Mouse (Mus musculus): Measurements from ENCODE around the gene Ccdc154. TPM values are rescaled to one million over a fixed set of nuclear protein-coding genes. Genes with fewer than 3 reads are reported as not detected.

Ccdc154 gene
- polyA plus RNA-seq, 1 experiment, result 0.21 TPM

DNA sequence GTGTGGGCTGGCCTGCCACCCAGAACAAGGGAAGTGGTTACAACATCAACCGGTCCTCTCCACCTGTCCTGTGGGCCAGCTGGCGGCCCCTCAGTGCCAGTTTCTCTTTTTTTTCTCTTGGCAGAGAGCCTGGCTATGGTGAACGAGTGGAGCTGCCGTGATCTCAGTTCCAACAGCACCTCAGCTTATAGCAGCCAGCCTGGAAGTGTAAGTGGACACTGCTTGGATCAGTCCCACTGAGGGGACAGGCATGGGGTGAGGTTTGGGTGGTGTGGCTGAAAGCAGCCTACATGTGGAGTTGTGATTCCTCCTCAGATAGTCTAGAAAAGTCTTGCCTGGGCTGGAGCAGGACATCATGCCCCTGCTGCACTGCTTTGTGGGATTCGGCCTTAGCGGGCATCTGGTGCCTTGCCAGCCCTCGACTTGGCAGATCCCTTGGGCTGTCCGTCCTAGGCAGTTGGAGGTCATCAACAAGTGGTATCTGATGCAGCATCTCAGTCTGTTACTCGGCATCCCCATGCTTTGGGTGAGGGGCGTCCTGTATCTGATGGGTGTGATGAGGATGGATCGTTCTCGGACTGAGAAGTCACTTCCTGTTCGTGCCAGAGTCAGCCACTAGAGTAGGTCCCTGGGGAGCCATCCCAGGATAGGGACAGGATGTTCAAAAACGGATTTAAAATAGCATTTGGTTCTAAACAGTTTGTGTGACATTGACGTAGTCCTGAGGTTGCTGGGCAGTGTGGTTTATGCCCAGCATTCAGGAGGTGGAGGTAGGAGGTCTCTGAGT is 48.6 kb downstream of the Ccdc154 start:
- no peak overlapping the region for H3K27ac ChIP-seq (ENCODE audit: insufficient read depth, low read length)
- H3K4me1 ChIP-seq (ENCODE audit: control insufficient read depth, insufficient read depth, low read length), result no peaks in the 10 kb centered on the region
- TF ChIP-seq POLR2A (IDR thresholded peaks at IDR 0.05; ENCODE audit: low read depth, low read length) (no peak), CTCF (IDR thresholded peaks at IDR 0.05; ENCODE audit: borderline replicate concordance, insufficient read depth, low read length) (no peak)
- no peak overlapping the region for H3K4me3 ChIP-seq (ENCODE audit: insufficient read depth, low read length)

- no peak overlapping the region for H3K27ac ChIP-seq (ENCODE audit: insufficient read depth, low read length)
- no peak overlapping the region for H3K4me3 ChIP-seq (ENCODE audit: insufficient read depth, low read length)
- no peaks in the 10 kb centered on the region for H3K4me1 ChIP-seq (ENCODE audit: control insufficient read depth, insufficient read depth, low read length)
- TF ChIP-seq POLR2A (IDR thresholded peaks at IDR 0.05; ENCODE audit: low read depth, low read length) (no peak), CTCF (IDR thresholded peaks at IDR 0.05; ENCODE audit: borderline replicate concordance, insufficient read depth, low read length) (no peak)
These were observed 49.4 kb downstream of the Ccdc154 start for GRCm38 (mm10) chr17:25211705-25212104.

DNA sequence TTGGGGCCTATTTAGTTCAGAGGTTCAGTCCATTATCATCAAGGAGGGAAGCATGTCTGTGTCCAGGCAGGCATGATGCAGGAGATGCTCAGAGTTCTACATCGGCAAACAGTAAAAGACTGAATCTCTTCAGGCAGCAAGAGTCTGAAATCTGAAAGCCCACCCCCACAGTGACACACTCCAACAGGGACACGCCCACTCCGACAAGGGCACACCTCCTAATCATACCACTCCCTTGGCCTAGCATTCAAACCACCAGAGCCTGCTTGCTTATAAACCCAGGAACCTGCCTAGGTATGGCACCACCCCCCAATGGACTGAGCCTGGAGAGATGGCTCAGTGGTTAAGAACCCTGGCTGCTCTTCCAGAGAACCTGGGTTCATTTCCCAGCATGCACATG is 53.2 kb downstream of the Ccdc154 start:
- TF ChIP-seq CTCF (IDR thresholded peaks at IDR 0.05; ENCODE audit: borderline replicate concordance, insufficient read depth, low read length), result no peak
- no peak for TF ChIP-seq POLR2A (IDR thresholded peaks at IDR 0.05; ENCODE audit: low read depth, low read length)
- no peak overlapping the region for H3K4me3 ChIP-seq (ENCODE audit: insufficient read depth, low read length)
- H3K27ac ChIP-seq (ENCODE audit: insufficient read depth, low read length), result no peak overlapping the region
- H3K4me1 ChIP-seq (ENCODE audit: control insufficient read depth, insufficient read depth, low read length), result no peaks in the 10 kb centered on the region

DNA sequence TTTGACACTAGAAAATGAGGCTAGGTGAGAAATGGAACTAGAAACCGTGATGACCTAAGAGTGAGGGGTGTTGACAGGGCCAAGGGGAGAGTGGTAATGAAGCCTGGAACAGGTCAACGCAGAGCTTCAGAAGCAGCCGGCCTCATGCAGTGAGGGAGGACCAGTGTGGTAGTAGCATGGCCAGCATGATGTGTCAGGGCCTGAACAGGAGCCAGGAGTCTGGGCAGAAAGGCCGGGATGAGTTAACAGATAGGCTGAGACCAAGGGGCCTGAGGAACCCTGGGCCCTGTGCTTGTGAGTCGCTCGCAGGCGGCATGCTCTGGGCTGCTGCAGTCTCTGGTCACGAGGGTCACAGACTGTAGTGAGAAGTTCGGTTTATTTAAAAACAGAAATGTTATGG is 56.7 kb downstream of the Ccdc154 start:
- TF ChIP-seq POLR2A (IDR thresholded peaks at IDR 0.05; ENCODE audit: low read depth, low read length), result no peak
- TF ChIP-seq CTCF (IDR thresholded peaks at IDR 0.05; ENCODE audit: borderline replicate concordance, insufficient read depth, low read length), result no peak
- no peak overlapping the region for H3K27ac ChIP-seq (ENCODE audit: insufficient read depth, low read length)
- no peak overlapping the region for H3K4me3 ChIP-seq (ENCODE audit: insufficient read depth, low read length)

DNA sequence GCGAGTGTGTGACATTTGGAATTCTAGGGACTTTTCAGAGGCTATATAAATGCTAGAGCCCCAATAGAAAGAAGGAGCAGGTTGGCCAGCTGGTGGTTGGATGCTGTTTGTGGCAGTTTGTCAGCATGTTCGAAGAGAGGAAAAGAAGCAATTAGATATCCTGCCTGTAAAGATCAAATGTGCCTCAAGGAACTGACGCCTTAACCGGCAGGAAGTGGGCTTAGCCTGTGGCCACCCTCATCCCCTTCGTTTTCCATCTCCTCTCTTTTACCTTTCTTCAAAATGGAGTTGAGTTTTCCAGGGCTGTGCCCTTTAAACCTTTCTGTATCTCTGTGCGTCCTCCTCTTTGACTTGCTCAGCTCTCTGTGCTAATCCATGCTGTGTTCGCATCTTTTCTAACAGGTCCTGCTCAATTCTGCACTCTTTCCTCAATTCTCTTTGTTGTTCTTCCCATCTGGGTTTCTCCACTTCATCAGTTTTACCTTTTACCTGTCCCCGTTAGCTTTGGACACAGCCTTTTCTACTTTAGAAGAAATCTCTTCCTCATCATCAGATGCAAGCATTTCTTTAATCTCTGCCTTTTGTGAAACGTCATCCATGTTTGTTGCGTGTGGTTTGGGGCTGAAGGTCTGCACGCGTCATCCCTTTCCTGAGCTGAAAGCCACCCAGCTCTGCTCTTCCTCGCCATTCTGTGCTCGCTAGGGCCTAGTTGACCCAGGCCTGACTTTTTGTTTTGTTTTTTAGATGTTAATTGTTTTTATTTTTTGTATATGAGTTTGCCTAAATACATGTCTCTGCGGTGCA is 57.4 kb downstream of the Ccdc154 start:
- TF ChIP-seq CTCF (IDR thresholded peaks at IDR 0.05; ENCODE audit: borderline replicate concordance, insufficient read depth, low read length) (no peak), POLR2A (IDR thresholded peaks at IDR 0.05; ENCODE audit: low read depth, low read length) (no peak)
- no peak overlapping the region for H3K4me3 ChIP-seq (ENCODE audit: insufficient read depth, low read length)
- no peak overlapping the region for H3K27ac ChIP-seq (ENCODE audit: insufficient read depth, low read length)
- H3K4me1 ChIP-seq (ENCODE audit: control insufficient read depth, insufficient read depth, low read length), result peaks cover 18% of the 10 kb centered on the region

More for the DNA sequence above, 56.7 kb downstream of the Ccdc154 start:
- peaks cover 18% of the 10 kb centered on the region for H3K4me1 ChIP-seq (ENCODE audit: control insufficient read depth, insufficient read depth, low read length)

- no peak for TF ChIP-seq POLR2A (IDR thresholded peaks at IDR 0.05; ENCODE audit: low read depth, low read length)
- TF ChIP-seq CTCF (IDR thresholded peaks at IDR 0.05; ENCODE audit: borderline replicate concordance, insufficient read depth, low read length), result no peak
- Histone ChIP-seq H3K4me3 (ENCODE audit: insufficient read depth, low read length) (no peak overlapping the region), H3K27ac (ENCODE audit: insufficient read depth, low read length) (no peak overlapping the region), H3K4me1 (ENCODE audit: control insufficient read depth, insufficient read depth, low read length) (peaks cover 18% of the 10 kb centered on the region)
These were observed 58.5 kb downstream of the Ccdc154 start for GRCm38 (mm10) chr17:25220746-25221145.

Other genes with a start within 250 kb of the Ccdc154 start
- 61.9 and 72.0 TPM in 2 replicates for gene Mapk8ip3, start 225.5 kb upstream of the Ccdc154 start, polyA plus RNA-seq (2011; ENCODE audit: insufficient read length, low read depth, missing spikeins)
- 90.5 and 109 TPM in 2 replicates for gene Jpt2, start 201.8 kb upstream of the Ccdc154 start, polyA plus RNA-seq (2011; ENCODE audit: insufficient read length, low read depth, missing spikeins)
- gene Cramp1l, start 146.7 kb upstream of the Ccdc154 start, polyA plus RNA-seq (2011; ENCODE audit: insufficient read length, low read depth, missing spikeins), result 14.3 and 14.5 TPM in 2 replicates
- gene Ift140, start 146.4 kb upstream of the Ccdc154 start, polyA plus RNA-seq (2011; ENCODE audit: insufficient read length, low read depth, missing spikeins), result 13.1 and 17.8 TPM in 2 replicates
- gene Tmem204, start 78.9 kb upstream of the Ccdc154 start, polyA plus RNA-seq (2011; ENCODE audit: insufficient read length, low read depth, missing spikeins), result 0.63 and 1.0 TPM in 2 replicates
- 9.5 and 18.7 TPM in 2 replicates for gene Telo2, start 46.5 kb upstream of the Ccdc154 start, polyA plus RNA-seq (2011; ENCODE audit: insufficient read length, low read depth, missing spikeins)
- not detected in 2 replicates for gene Ptx4, start 41.7 kb upstream of the Ccdc154 start, polyA plus RNA-seq (2011; ENCODE audit: insufficient read length, low read depth, missing spikeins)
- 35.8 and 36.2 TPM in 2 replicates for gene Clcn7, start 29.1 kb upstream of the Ccdc154 start, polyA plus RNA-seq (2011; ENCODE audit: insufficient read length, low read depth, missing spikeins)
- gene Gm38655, start 13.0 kb downstream of the Ccdc154 start, polyA plus RNA-seq (2011; ENCODE audit: insufficient read length, low read depth, missing spikeins), result not detected in 2 replicates
- gene BC003965, start 22.1 kb downstream of the Ccdc154 start, polyA plus RNA-seq (2011; ENCODE audit: insufficient read length, low read depth, missing spikeins), result 12.3 and 12.6 TPM in 2 replicates
- 10.1 and 12.3 TPM in 2 replicates for gene Unkl, start 25.9 kb downstream of the Ccdc154 start, polyA plus RNA-seq (2011; ENCODE audit: insufficient read length, low read depth, missing spikeins)
- gene Gnptg, start 77.7 kb downstream of the Ccdc154 start, polyA plus RNA-seq (2011; ENCODE audit: insufficient read length, low read depth, missing spikeins), result 13.9 and 16.1 TPM in 2 replicates
- 17.9 and 19.8 TPM in 2 replicates for gene Tsr3, start 77.7 kb downstream of the Ccdc154 start, polyA plus RNA-seq (2011; ENCODE audit: insufficient read length, low read depth, missing spikeins)
- gene Baiap3, start 93.9 kb downstream of the Ccdc154 start, polyA plus RNA-seq (2011; ENCODE audit: insufficient read length, low read depth, missing spikeins), result not detected in 2 replicates
- 296 and 315 TPM in 2 replicates for gene Ube2i, start 112.2 kb downstream of the Ccdc154 start, polyA plus RNA-seq (2011; ENCODE audit: insufficient read length, low read depth, missing spikeins)
- not detected in 2 replicates for gene Prss34, start 135.9 kb downstream of the Ccdc154 start, polyA plus RNA-seq (2011; ENCODE audit: insufficient read length, low read depth, missing spikeins)
- gene Prss28, start 146.2 kb downstream of the Ccdc154 start, polyA plus RNA-seq (2011; ENCODE audit: insufficient read length, low read depth, missing spikeins), result not detected in 2 replicates
- gene Prss29, start 156.2 kb downstream of the Ccdc154 start, polyA plus RNA-seq (2011; ENCODE audit: insufficient read length, low read depth, missing spikeins), result not detected in 2 replicates
- not detected in 2 replicates for gene Tpsab1, start 183.1 kb downstream of the Ccdc154 start, polyA plus RNA-seq (2011; ENCODE audit: insufficient read length, low read depth, missing spikeins)
- not detected in 2 replicates for gene Tpsb2, start 203.8 kb downstream of the Ccdc154 start, polyA plus RNA-seq (2011; ENCODE audit: insufficient read length, low read depth, missing spikeins)
- gene Tpsg1, start 206.8 kb downstream of the Ccdc154 start, polyA plus RNA-seq (2011; ENCODE audit: insufficient read length, low read depth, missing spikeins), result 0.91 TPM in 1 of 2 replicates, not detected in the other